Mouse (Mus musculus) cortical plate, adult 2 months (tissue): ENCODE results near the gene Olfr1105. TPM values are rescaled to one million over a fixed set of nuclear protein-coding genes. Genes with fewer than 3 reads are reported as not detected.

Source experiments
- H3K27ac ChIP-seq: fragments of 200-500 bp; 2 replicates; pipeline ENCODE4 v1.5.1; 2012; ENCODE audit warnings: low read length, control low read depth, inconsistent platforms; ENCODE audit not compliant: insufficient read depth
- H3K4me1 ChIP-seq: fragments of 200-500 bp; 2 replicates; pipeline ENCODE4 v1.6.1; 2011; ENCODE audit warnings: low read length; ENCODE audit not compliant: control insufficient read depth, insufficient read depth
- H3K4me3 ChIP-seq: fragments of 200-500 bp; 2 replicates; pipeline ENCODE4 v1.5.1; 2011; ENCODE audit warnings: mild to moderate bottlenecking, low read length, control low read depth; ENCODE audit not compliant: insufficient read depth
- CTCF ChIP-seq: fragments of 200-500 bp; IDR thresholded peaks from 2 replicates; pipeline ENCODE4 v1.5.1; 2011; ENCODE audit warnings: mild to moderate bottlenecking, control low read depth, low read length; ENCODE audit not compliant: insufficient read depth; ENCODE audit errors: extremely low read depth
- POLR2A ChIP-seq: fragments of 200-500 bp; IDR thresholded peaks from 2 replicates; pipeline ENCODE4 v1.6.1; 2011; ENCODE audit warnings: mild to moderate bottlenecking, low read length, control low read depth; ENCODE audit not compliant: insufficient read depth; ENCODE audit errors: extremely low read depth
- polyA plus RNA-seq: library from polyadenylated mRNA; depleted of rRNA; stranded (reverse); fragments of >200 nt; gene quantifications from 2 replicates; pipeline ENCODE4 v1.2.3, GENCODE M21; 2012; rRNA removed

Gene Olfr1105
- not detected in 2 replicates for polyA plus RNA-seq

DNA sequence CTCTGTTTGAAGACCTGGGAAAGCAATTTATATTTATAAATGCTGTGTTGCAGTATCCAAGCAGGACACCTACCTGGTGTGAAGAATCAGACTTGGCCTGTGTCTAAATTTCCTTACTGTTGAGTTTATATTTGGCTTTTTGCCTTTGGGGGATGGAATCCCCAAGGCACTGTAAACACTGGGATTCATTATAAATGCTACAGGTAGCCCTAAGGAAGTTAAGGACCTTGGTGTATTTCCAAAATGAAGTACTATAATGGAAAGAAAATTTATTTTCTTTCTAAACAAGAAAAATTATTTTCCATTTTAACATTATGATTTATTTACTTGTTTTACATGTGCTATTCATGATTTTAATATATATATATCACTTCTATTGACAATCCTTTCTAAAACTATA, at the start of gene Olfr1105:
Gene Olfr1105 (minus strand): TSS at position 101 of the 400 bp plus-strand sequence.
- H3K4me1 ChIP-seq: no peaks in the 10 kb centered on the region
- H3K27ac ChIP-seq: no peak within 1 kb of the TSS
- H3K4me3 ChIP-seq: no peak within 1 kb of the TSS
- TF ChIP-seq CTCF: no peak
- no peak for TF ChIP-seq POLR2A

DNA sequence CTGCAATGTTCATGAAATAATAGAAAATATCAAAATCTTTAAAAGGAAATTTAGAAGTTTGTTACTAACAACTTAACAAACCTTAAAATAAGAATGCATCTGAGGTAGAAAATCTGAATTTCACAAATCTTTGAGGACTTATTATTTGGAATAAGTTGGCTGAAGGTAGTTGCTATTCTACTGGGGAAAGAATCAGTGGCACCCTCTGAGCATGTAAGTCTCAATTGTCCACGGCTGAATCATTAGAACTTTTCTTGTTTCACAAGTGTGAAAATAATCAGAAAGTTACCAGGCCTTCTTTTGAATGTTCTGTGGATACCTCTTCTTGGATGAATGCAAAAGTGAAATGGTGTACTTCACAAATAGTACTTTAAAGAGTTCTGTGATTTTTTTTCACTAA, 39.4 kb upstream of the Olfr1105 start, which contains the start of gene Olfr1107:
Gene Olfr1107 (minus strand): TSS at position 101 of the 400 bp plus-strand sequence.
- TF ChIP-seq CTCF: no peak
- no peak for TF ChIP-seq POLR2A
- Histone ChIP-seq H3K4me1 (no peaks in the 10 kb centered on the region), H3K27ac (no peak within 1 kb of the TSS), H3K4me3 (no peak within 1 kb of the TSS)

DNA sequence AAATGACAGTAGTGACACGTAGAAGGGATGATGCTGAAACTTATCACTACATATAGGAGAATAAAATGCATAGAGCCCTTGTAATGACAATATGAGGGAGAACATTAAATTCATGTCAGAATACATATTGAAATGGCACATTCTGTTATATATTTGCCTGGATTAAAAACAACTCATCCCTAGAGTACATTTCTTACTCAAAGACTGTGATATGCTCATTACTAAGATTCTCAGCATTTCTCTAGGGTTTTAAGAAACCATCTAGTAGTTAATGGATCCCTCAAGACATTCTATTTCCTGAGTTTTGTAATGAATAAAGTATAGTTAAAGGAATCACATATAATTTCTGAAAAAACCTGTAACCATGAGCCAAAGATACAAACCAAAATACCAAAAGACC, 15.8 kb upstream of the Olfr1105 start, which contains the start of gene Olfr1106:
Gene Olfr1106 (minus strand): TSS at position 101 of the 400 bp plus-strand sequence.
- Histone ChIP-seq H3K27ac (no peak within 1 kb of the TSS), H3K4me1 (no peaks in the 10 kb centered on the region), H3K4me3 (no peak within 1 kb of the TSS)
- TF ChIP-seq CTCF (no peak), POLR2A (no peak)

DNA sequence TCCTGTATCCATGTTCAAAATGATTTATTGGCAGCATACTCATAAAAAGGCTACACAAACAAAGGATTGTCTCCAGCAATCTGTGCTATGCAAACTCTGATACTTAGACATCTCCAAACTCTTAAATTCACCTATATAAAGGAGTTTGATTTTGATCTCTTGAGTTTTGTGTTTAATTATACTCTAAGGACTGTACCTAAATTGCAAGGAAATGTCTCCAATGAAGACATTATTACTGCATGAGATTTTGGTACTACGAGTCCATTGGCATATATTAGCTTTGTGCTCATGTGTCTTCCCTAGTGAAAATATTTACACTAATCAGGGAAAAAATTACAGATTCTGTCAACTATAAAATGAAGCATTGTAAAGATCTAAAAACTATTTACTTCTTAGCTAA, 9.4 kb downstream of the Olfr1105 start, which contains the start of gene Olfr1104:
Gene Olfr1104 (minus strand): TSS at position 101 of the 400 bp plus-strand sequence.
- no peaks in the 10 kb centered on the region for H3K4me1 ChIP-seq
- TF ChIP-seq POLR2A (no peak), CTCF (no peak)
- no peak within 1 kb of the TSS for H3K27ac ChIP-seq

DNA sequence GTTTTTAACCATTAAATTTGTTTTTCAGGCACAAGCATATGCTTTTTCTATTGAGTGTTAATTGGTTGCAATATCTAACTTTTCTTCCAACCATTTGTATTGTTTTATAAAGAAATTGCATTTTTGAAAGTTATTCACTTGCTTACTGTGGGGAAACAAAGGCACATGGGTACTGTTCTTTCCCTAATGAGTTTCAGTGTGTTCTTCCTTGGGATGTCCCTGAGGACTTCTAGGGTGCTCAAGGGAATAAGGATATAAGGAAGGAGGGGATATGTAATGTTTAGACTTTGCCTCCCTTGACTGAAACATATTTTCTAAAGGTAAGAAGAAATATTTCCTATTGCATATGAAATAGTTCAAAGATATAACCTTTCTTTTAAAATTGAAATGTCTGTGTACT, 38.2 kb downstream of the Olfr1105 start, which contains the start of gene Olfr1102:
Gene Olfr1102 (plus strand): TSS at position 301 of the 400 bp plus-strand sequence.
- no peaks in the 10 kb centered on the region for H3K4me1 ChIP-seq
- H3K27ac ChIP-seq: no peak within 1 kb of the TSS
- TF ChIP-seq CTCF (no peak), POLR2A (no peak)
- H3K4me3 ChIP-seq: no peak within 1 kb of the TSS

More for the DNA sequence above, 9.4 kb downstream of the Olfr1105 start, which contains the start of gene Olfr1104:
- H3K4me3 ChIP-seq: no peak within 1 kb of the TSS

DNA sequence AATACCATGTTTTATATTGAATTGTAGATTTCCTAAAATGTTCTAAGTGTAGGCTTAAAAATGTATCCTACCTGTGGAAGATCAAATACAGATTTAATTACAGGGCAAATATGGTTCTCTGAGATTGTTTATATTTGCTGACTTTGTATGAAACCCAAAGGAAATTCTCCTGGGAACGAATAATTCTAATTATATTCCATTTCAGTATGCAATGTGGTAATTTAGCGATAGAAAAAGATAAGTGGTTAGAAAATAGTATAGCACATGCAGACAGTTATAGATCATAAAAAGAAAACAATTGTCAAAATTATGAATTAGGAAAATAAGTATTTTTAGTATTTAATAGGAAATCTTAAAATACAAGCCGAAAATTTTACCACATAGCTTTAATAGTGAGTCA, 45.2 kb downstream of the Olfr1105 start, which contains the start of gene Olfr1101:
Gene Olfr1101 (minus strand): TSS at position 101 of the 400 bp plus-strand sequence.
- no peaks in the 10 kb centered on the region for H3K4me1 ChIP-seq
- H3K27ac ChIP-seq: no peak within 1 kb of the TSS
- TF ChIP-seq CTCF (no peak), POLR2A (no peak)

More for the DNA sequence above, 45.2 kb downstream of the Olfr1105 start, which contains the start of gene Olfr1101:
- no peak within 1 kb of the TSS for H3K4me3 ChIP-seq

Other genes with a start within 250 kb of the Olfr1105 start
- not detected in 2 replicates for gene Olfr141, start 226.5 kb downstream of the Olfr1105 start, polyA plus RNA-seq
- gene Olfr1094, start 211.9 kb downstream of the Olfr1105 start, polyA plus RNA-seq: not detected in 2 replicates
- gene Olfr1095, start 184.8 kb downstream of the Olfr1105 start, polyA plus RNA-seq: not detected in 2 replicates
- not detected in 2 replicates for gene Gm13723, start 161.7 kb downstream of the Olfr1105 start, polyA plus RNA-seq
- gene Olfr1097, start 144.3 kb downstream of the Olfr1105 start, polyA plus RNA-seq: not detected in 2 replicates
- not detected in 2 replicates for gene Olfr1098, start 112.0 kb downstream of the Olfr1105 start, polyA plus RNA-seq
- gene Olfr1099, start 75.8 kb downstream of the Olfr1105 start, polyA plus RNA-seq: not detected in 2 replicates
- gene Olfr1100, start 56.6 kb downstream of the Olfr1105 start, polyA plus RNA-seq: not detected in 2 replicates
- not detected in 2 replicates for gene Olfr1101, start 45.3 kb downstream of the Olfr1105 start, polyA plus RNA-seq
- not detected in 2 replicates for gene Olfr1102, start 38.1 kb downstream of the Olfr1105 start, polyA plus RNA-seq
- gene Olfr1104, start 9.5 kb downstream of the Olfr1105 start, polyA plus RNA-seq: not detected in 2 replicates
- not detected in 2 replicates for gene Olfr1106, start 15.7 kb upstream of the Olfr1105 start, polyA plus RNA-seq
- not detected in 2 replicates for gene Olfr1107, start 39.3 kb upstream of the Olfr1105 start, polyA plus RNA-seq
- gene Olfr1109, start 59.5 kb upstream of the Olfr1105 start, polyA plus RNA-seq: not detected in 2 replicates
- gene Olfr259, start 78.0 kb upstream of the Olfr1105 start, polyA plus RNA-seq: not detected in 2 replicates
- gene Olfr1110, start 103.8 kb upstream of the Olfr1105 start, polyA plus RNA-seq: not detected in 2 replicates
- not detected in 2 replicates for gene Olfr1111, start 116.1 kb upstream of the Olfr1105 start, polyA plus RNA-seq
- not detected in 2 replicates for gene Olfr1112, start 151.3 kb upstream of the Olfr1105 start, polyA plus RNA-seq
- gene Olfr1113, start 172.4 kb upstream of the Olfr1105 start, polyA plus RNA-seq: not detected in 2 replicates
- gene Olfr1115, start 211.5 kb upstream of the Olfr1105 start, polyA plus RNA-seq: not detected in 2 replicates
- gene Olfr1116, start 231.0 kb upstream of the Olfr1105 start, polyA plus RNA-seq: not detected in 2 replicates